ENCODE assay signal across 8 mouse cellular contexts in the genomic region with DNA sequence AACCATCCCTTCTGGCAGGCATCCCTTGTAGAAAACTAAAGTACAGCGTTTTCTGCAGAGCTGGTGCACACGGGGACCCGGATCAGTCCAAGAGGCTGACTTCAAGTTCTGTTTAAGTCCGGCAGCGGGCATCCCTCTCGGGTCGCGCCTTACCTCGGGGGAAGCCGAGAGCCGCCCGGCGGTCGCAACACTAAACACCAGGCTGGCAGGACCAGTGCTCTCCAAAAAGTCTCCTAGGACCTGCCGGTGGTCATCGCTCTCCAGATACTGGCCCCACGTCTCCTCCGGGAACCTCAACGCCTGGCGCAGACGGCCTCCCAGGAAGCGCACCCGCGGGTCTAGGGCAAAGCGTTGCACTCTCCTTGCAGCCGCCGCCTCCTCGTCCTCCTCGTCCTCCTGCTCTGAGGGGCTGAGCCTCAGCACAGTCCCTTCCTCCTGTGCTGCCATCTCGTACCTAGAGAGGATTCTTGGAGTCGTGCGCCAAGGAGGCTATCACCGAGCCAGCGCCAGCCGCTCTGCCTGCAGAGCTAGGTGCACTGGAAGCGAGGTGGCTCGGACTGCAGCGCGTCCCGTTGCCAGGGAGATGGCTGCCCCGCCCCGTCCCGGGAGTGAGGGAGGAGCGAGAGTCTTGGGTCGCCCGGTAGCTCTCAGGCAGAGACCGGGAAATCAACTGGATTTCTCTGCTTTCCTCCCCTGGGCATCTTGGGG. TPM values are rescaled to one million over a fixed set of nuclear protein-coding genes. Genes with fewer than 3 reads are reported as not detected.
DNase-seq lines count a peak whose midpoint lies in the region; ATAC-seq lines count a peak whose summit lies in the region.

A gene (minus strand): TSS at position 658 of the 708 bp plus-strand sequence.

- peak; percentile 60 for DNase-seq in WW6 (ENCODE audit: low read depth, low spot score)
- DNase-seq in cerebellum, postnatal 25 days, result peak; percentile 86 to 92
- peak; percentile 6 to 30 for DNase-seq in frontal cortex, postnatal 25 days (ENCODE audit: low spot score in 2 of 2)
- DNase-seq in layer of hippocampus, postnatal 25 days (ENCODE audit: extremely low spot score in 1 of 2, low spot score in 1 of 2), result peak; percentile 11 to 35
- DNase-seq in lung, postnatal 10 days, result peak; percentile 85
- peak; percentile 80 for DNase-seq in retina, embryonic 14.5 days (ENCODE audit: low spot score)
- peak; percentile 59 for DNase-seq in thymus, postnatal 25 days

- no peak within 1 kb of the TSS for H3K27ac ChIP-seq in hindbrain, embryonic 12.5 days

- peaks cover 48% of the 10 kb centered on the region for H3K27me3 ChIP-seq in hindbrain, embryonic 12.5 days

- no peaks in the 10 kb centered on the region for H3K36me3 ChIP-seq in hindbrain, embryonic 12.5 days

- H3K4me3 ChIP-seq in hindbrain, embryonic 12.5 days, result peak within 1 kb of the TSS; percentile 43

- under 1% methylated on average over 44 of the region's 47 CpGs for WGBS in hindbrain, embryonic 12.5 days

- peak; percentile 98 for ATAC-seq in hindbrain, embryonic 12.5 days (ENCODE audit: low FRiP score)

- H3K4me1 ChIP-seq in hindbrain, embryonic 12.5 days, result peaks cover 10% of the 10 kb centered on the region

- H3K9me3 ChIP-seq in hindbrain, embryonic 12.5 days (replicated peaks), result no peaks in the 10 kb centered on the region

- H3K9ac ChIP-seq in hindbrain, embryonic 12.5 days, result peak within 1 kb of the TSS; percentile 32; the same call in 1 of the 2 replicates

- peak within 1 kb of the TSS; percentile 87 for H3K4me2 ChIP-seq in hindbrain, embryonic 12.5 days (replicated peaks)

RNA-seq across cellular contexts. Expression of the gene that starts here (rescaled TPM):
- 0.27 and 0.43 TPM in 2 replicates for polyA plus RNA-seq in hindbrain, embryonic 12.5 days (2016; fragmentation: Nextera tagmentation; extraction: Ambion mirVana)
- 1 to 10 TPM; 1.9 to 2.1 TPM for total RNA-seq in layer of hippocampus, postnatal 25 days (2021)

Comparison
In these comparisons a context has a peak if more than half of its experiments do, and no peak if none do; other contexts are left out.
1. Peak in ATAC-seq, H3K4me3 ChIP-seq, H3K9ac ChIP-seq and H3K4me2 ChIP-seq in hindbrain, embryonic 12.5 days; RNA of the gene not detected or under 1 TPM.
2. DNase-seq: peak in every context shown above with its lines; median percentile 89 in cerebellum, postnatal 25 days; 85 in lung, postnatal 10 days; 80 in retina, embryonic 14.5 days; 60 in WW6; 59 in thymus, postnatal 25 days; 23 in layer of hippocampus, postnatal 25 days; 18 in frontal cortex, postnatal 25 days.